Mouse (Mus musculus): ENCODE results near the gene Zfp597. TPM values are rescaled to one million over a fixed set of nuclear protein-coding genes. Genes with fewer than 3 reads are reported as not detected.
"Not testable (repeated sequence)": the region's sequence is repeated elsewhere in the genome, so short reads cannot be mapped to it uniquely, and the experiment has no call there.

The Zfp597 gene
- polyA plus RNA-seq, 1 experiment from 2014 or later: 2.3 TPM

DNA sequence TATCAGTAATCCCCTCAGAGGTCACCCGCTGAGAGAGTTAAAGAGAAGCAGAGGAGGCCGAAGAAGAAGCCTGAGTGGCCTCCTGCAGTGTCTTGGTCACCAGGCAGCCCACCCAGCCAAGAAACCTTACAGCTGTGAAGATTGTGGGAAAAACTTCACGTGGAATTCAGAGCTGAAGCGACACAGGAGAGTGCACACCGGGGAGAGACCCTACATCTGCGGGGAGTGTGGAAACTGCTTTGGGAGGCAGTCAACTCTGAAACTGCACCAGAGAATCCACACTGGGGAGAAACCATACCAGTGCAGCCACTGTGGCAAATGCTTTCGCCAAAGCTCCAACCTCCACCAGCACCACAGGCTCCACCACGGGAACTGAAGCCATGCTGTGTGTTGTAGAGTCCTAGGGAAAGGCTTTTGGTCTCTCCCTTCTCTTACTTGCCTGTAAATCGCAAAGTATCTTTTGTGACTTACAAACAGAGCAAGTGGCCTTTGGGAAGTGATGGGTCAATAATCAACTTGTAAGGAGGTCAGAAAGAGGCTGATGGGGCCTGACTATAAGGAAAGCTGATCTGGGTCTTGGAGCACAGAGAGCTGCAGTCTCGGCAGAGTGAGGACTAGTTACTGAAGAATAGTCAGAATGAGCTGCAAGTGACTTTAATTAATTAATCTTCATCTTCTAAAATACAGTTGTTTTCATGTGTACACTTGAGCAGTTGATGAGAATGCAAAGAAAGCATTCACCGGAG lies 29.8 kb downstream of the Zfp597 start:
- Histone ChIP-seq H3K27ac (no peak overlapping the region), H3K4me2 (no peak overlapping the region), H3K9me3 (replicated peaks) (no peaks in the 10 kb centered on the region), H3K4me1 (replicated peaks) (peaks cover 3% of the 10 kb centered on the region), H3K4me3 (replicated peaks) (no peak overlapping the region), H3K9ac (no peak overlapping the region), H3K27me3 (no peaks in the 10 kb centered on the region), H3K36me3 (no peaks in the 10 kb centered on the region)
- WGBS (ENCODE audit: insufficient replicate concordance): 69% methylated on average over 11 of the region's 11 CpGs
- ATAC-seq (ENCODE audit: low read depth) (no peak), DNase-seq (no peak)

GRCm38 (mm10) chr16:3852586-3852985 lies 31.8 kb downstream of the Zfp597 start:
- H3K9ac ChIP-seq: no peak overlapping the region
- H3K4me3 ChIP-seq (replicated peaks): no peak overlapping the region
- 56% methylated on average over 12 of the region's 12 CpGs for WGBS (ENCODE audit: insufficient replicate concordance)
- no peaks in the 10 kb centered on the region for H3K9me3 ChIP-seq (replicated peaks)
- H3K4me2 ChIP-seq: no peak overlapping the region
- DNase-seq: no peak
- H3K4me1 ChIP-seq (replicated peaks): peaks cover 10% of the 10 kb centered on the region
- no peaks in the 10 kb centered on the region for H3K27me3 ChIP-seq
- no peaks in the 10 kb centered on the region for H3K36me3 ChIP-seq
- no peak for ATAC-seq (ENCODE audit: low read depth)
- H3K27ac ChIP-seq: no peak overlapping the region

GRCm38 (mm10) chr16:3851301-3851700 lies 33.1 kb downstream of the Zfp597 start:
- not testable (repeated sequence) for H3K4me3 ChIP-seq (replicated peaks); H3K9ac ChIP-seq; ATAC-seq (ENCODE audit: low read depth); H3K27me3 ChIP-seq; DNase-seq; H3K4me2 ChIP-seq; H3K27ac ChIP-seq; H3K36me3 ChIP-seq; H3K9me3 ChIP-seq (replicated peaks)
- 76% methylated on average over 13 of the region's 13 CpGs for WGBS (ENCODE audit: insufficient replicate concordance)
- peaks cover 18% of the 10 kb centered on the region for H3K4me1 ChIP-seq (replicated peaks)

- H3K4me3 ChIP-seq (replicated peaks): no peak overlapping the region
- no peaks in the 10 kb centered on the region for H3K9me3 ChIP-seq (replicated peaks)
- H3K27me3 ChIP-seq: no peaks in the 10 kb centered on the region
- 68% methylated on average over 3 of the region's 3 CpGs for WGBS (ENCODE audit: insufficient replicate concordance)
- H3K27ac ChIP-seq: no peak overlapping the region
- H3K36me3 ChIP-seq: no peaks in the 10 kb centered on the region
- H3K4me2 ChIP-seq: no peak overlapping the region
- no peak for ATAC-seq (ENCODE audit: low read depth)
- H3K9ac ChIP-seq: no peak overlapping the region
- no peak for DNase-seq
- peaks cover 22% of the 10 kb centered on the region for H3K4me1 ChIP-seq (replicated peaks)
These were observed 35.9 kb downstream of the Zfp597 start for GRCm38 (mm10) chr16:3848416-3848815.

DNA sequence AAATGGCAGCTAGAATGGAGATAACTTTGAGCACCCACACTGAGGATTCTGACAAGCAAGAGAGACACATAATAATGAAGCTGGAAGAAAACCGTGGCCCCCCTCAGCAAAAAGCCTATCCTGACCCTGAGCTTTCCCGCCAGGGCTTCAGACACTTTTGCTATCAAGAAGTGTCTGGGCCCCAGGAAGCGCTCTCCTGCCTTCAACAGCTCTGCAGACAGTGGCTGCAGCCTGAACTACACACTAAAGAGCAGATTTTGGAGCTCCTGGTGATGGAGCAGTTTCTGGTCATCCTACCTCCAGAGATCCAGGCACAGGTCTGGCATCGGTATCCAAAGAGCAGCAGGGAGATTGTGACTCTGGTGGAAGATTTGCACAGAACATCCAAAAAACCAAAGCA lies 36.5 kb downstream of the Zfp597 start:
- DNase-seq (no peak), ATAC-seq (ENCODE audit: low read depth) (no peak)
- no peaks in the 10 kb centered on the region for H3K36me3 ChIP-seq
- H3K9ac ChIP-seq: peak overlapping the region; percentile 76; the same call in 1 of the 2 replicates
- H3K4me2 ChIP-seq: peak overlapping the region; percentile 83
- H3K27ac ChIP-seq: no peak overlapping the region
- WGBS (ENCODE audit: insufficient replicate concordance): 72% methylated on average over 4 of the region's 4 CpGs
- H3K27me3 ChIP-seq: no peaks in the 10 kb centered on the region
- no peaks in the 10 kb centered on the region for H3K9me3 ChIP-seq (replicated peaks)
- H3K4me3 ChIP-seq (replicated peaks): peak overlapping the region; percentile 71
- H3K4me1 ChIP-seq (replicated peaks): peaks cover 26% of the 10 kb centered on the region

- H3K4me2 ChIP-seq: peak within 1 kb of the TSS; percentile 83
- no peaks in the 10 kb centered on the region for H3K9me3 ChIP-seq (replicated peaks)
- peaks cover 29% of the 10 kb centered on the region for H3K4me1 ChIP-seq (replicated peaks)
- H3K9ac ChIP-seq: peak within 1 kb of the TSS; percentile 76
- DNase-seq (peak; percentile 95), ATAC-seq (ENCODE audit: low read depth) (peak; percentile 99)
- H3K4me3 ChIP-seq (replicated peaks): peak within 1 kb of the TSS; percentile 71
- no peaks in the 10 kb centered on the region for H3K36me3 ChIP-seq
- 2% methylated on average over 38 of the region's 38 CpGs for WGBS (ENCODE audit: insufficient replicate concordance)
- peak within 1 kb of the TSS; percentile 53; the same call in 1 of the 2 replicates for H3K27ac ChIP-seq
- no peaks in the 10 kb centered on the region for H3K27me3 ChIP-seq
These were observed 37.4 kb downstream of the Zfp597 start, which contains the start of gene Zfp174 for GRCm38 (mm10) chr16:3846711-3847518. TSS of gene Zfp174 (plus strand) at chr16:3847268.

GRCm38 (mm10) chr16:3843796-3844195 lies 40.6 kb downstream of the Zfp597 start:
- H3K4me1 ChIP-seq (replicated peaks): peaks cover 26% of the 10 kb centered on the region
- H3K36me3 ChIP-seq: no peaks in the 10 kb centered on the region
- ATAC-seq (ENCODE audit: low read depth) (no peak), DNase-seq (no peak)
- no peak overlapping the region for H3K4me2 ChIP-seq
- H3K4me3 ChIP-seq (replicated peaks): no peak overlapping the region
- H3K9ac ChIP-seq: no peak overlapping the region
- H3K27me3 ChIP-seq: no peaks in the 10 kb centered on the region
- WGBS (ENCODE audit: insufficient replicate concordance): 45% methylated on average over 1 of the region's 1 CpGs
- no peak overlapping the region for H3K27ac ChIP-seq
- H3K9me3 ChIP-seq (replicated peaks): no peaks in the 10 kb centered on the region

DNA sequence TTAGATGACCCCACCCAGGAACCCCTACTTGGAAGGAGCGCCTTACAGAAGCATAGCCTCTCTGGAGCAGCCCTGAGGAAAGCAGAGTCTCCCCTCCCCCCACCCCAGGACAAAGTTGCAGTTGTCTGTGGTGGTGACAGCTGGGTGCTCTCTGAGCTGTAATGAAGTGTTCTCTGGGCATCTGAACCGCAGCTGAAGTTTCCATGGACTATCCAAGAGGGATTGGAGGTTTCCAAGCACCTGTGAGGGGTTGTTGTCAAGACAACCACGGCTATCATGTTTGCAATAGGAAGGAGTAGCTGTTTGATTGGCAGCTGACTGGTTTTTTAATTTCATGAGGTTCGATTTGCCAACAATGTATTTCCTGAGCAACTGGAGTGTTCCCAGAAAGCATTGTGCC lies 41.4 kb downstream of the Zfp597 start:
- WGBS (ENCODE audit: insufficient replicate concordance): 27% methylated on average over 4 of the region's 4 CpGs
- DNase-seq: no peak
- Histone ChIP-seq H3K27ac (no peak overlapping the region), H3K9me3 (replicated peaks) (no peaks in the 10 kb centered on the region), H3K4me3 (replicated peaks) (no peak overlapping the region), H3K4me1 (replicated peaks) (peaks cover 23% of the 10 kb centered on the region), H3K9ac (no peak overlapping the region), H3K27me3 (no peaks in the 10 kb centered on the region), H3K36me3 (no peaks in the 10 kb centered on the region), H3K4me2 (no peak overlapping the region)
- no peak for ATAC-seq (ENCODE audit: low read depth)

- H3K36me3 ChIP-seq: no peaks in the 10 kb centered on the region
- H3K9ac ChIP-seq: no peak overlapping the region
- no peak overlapping the region for H3K27ac ChIP-seq
- DNase-seq (no peak), ATAC-seq (ENCODE audit: low read depth) (0 out of 2 replicates have a peak, but pooled peaks have one; percentile 23)
- no peak overlapping the region for H3K4me2 ChIP-seq
- H3K4me1 ChIP-seq (replicated peaks): 0 out of 2 replicates have a peak, but pooled peaks cover 7% of the 10 kb centered on the region
- no peaks in the 10 kb centered on the region for H3K9me3 ChIP-seq (replicated peaks)
- no peak overlapping the region for H3K4me3 ChIP-seq (replicated peaks)
- no peaks in the 10 kb centered on the region for H3K27me3 ChIP-seq
- WGBS (ENCODE audit: insufficient replicate concordance): 48% methylated on average over 17 of the region's 17 CpGs
These were observed 45.0 kb downstream of the Zfp597 start for GRCm38 (mm10) chr16:3839157-3839885.

DNA sequence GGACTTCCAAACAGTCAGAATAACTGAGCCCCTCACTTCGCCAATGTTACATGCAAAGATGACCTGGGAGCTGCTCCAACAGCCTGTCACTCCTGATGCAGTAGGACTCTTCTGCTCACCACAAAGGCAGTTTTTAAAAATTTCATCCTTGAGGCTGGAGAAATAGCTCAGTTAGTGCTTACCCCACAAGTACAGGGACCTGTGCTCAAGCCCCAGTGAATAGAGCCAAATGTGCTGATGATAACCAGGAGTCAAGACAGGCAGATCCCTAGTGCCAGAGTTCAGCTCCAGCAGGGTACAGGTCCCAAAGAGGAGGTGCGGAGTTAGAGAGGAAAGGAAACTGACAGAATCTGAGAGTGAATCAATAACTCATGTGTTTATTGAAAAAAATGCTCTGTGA lies 48.9 kb downstream of the Zfp597 start:
- DNase-seq (no peak), ATAC-seq (ENCODE audit: low read depth) (no peak)
- H3K9ac ChIP-seq: no peak overlapping the region
- H3K4me3 ChIP-seq (replicated peaks): no peak overlapping the region
- H3K9me3 ChIP-seq (replicated peaks): no peaks in the 10 kb centered on the region
- H3K4me2 ChIP-seq: no peak overlapping the region
- H3K27ac ChIP-seq: no peak overlapping the region
- no peaks in the 10 kb centered on the region for H3K36me3 ChIP-seq
- 73% methylated on average over 2 of the region's 2 CpGs for whole genome bisulfite sequencing (ENCODE audit: insufficient replicate concordance)
- H3K27me3 ChIP-seq: no peaks in the 10 kb centered on the region
- H3K4me1 ChIP-seq (replicated peaks): no peaks in the 10 kb centered on the region

- Histone ChIP-seq H3K27me3 (no peaks in the 10 kb centered on the region), H3K36me3 (no peaks in the 10 kb centered on the region), H3K27ac (no peak within 1 kb of the TSS), H3K4me3 (replicated peaks) (no peak within 1 kb of the TSS), H3K9ac (no peak within 1 kb of the TSS), H3K9me3 (replicated peaks) (no peaks in the 10 kb centered on the region), H3K4me2 (no peak within 1 kb of the TSS), H3K4me1 (replicated peaks) (no peaks in the 10 kb centered on the region)
- DNase-seq (no peak), ATAC-seq (ENCODE audit: low read depth) (no peak)
These were observed 53.7 kb downstream of the Zfp597 start, which contains the start of gene Olfr15 for GRCm38 (mm10) chr16:3830588-3831109. TSS of gene Olfr15 (plus strand) at chr16:3830878.
